Comparison of ENCODE assay signal across 23 mouse cellular contexts in genomic region chr8:70535701-70536100, GRCm38 (mm10). TPM values are rescaled to one million over a fixed set of nuclear protein-coding genes. Genes with fewer than 3 reads are reported as not detected.
DNase-seq lines count a peak whose midpoint lies in the region; ATAC-seq lines count a peak whose summit lies in the region.
"Had no signal": no experiment of that assay in that cellular context is flagged by ENCODE, and none has a peak within 500 bp of the region (broad histone marks: within the 10 kb centered on the region; RNA-seq: fewer than 3 reads in every experiment).

No protein-coding gene starts in this region.

- H3K9me3 ChIP-seq in megakaryocyte, embryonic 14.5 days, result no peaks in the 10 kb centered on the region
- H3K9me3 ChIP-seq: G1E had no signal

- DNase-seq in 3T3-L1 (ENCODE audit: low read depth, low spot score) (peak; percentile 64), MN1 (ENCODE audit: low spot score) (peak; percentile 62)
- DNase-seq in cerebellum, adult 11-12 months, result no peak
- DNase-seq in urinary bladder, adult 18-20 months (ENCODE audit: low spot score in 2 of 2), result no peak
- DNase-seq: adrenal gland, adult 2 months; adrenal gland, adult 8-10 months; adrenal gland, postnatal 10 days; adrenal gland, postnatal 14 days; adrenal gland, postnatal 25 days; adrenal gland, postnatal 36 days; B cell, adult 2 months; cerebellum, adult 11 months; cerebellum, adult 18-20 months; cerebellum, adult 2 months; cerebellum, adult 8-10 months; cerebellum, adult 9-10 months had no signal

- peak overlapping the region; percentile 4 for H3K4me3 ChIP-seq in megakaryocyte, embryonic 14.5 days (replicated peaks)

- no peak for ATAC-seq in megakaryocyte, adult 5-6 weeks (ENCODE audit: poor library complexity, severe bottlenecking)
- ATAC-seq: activated CD4-positive, CD25-positive, alpha-beta regulatory T cell, adult 4 months; CD4-positive, CD25-positive, alpha-beta regulatory T cell, adult 4 months; Patski had no signal

- peaks cover 69% of the 10 kb centered on the region for H3K36me3 ChIP-seq in megakaryocyte, embryonic 14.5 days (replicated peaks; ENCODE audit: low read length)

- peaks cover 83% of the 10 kb centered on the region for H3K4me1 ChIP-seq in megakaryocyte, embryonic 14.5 days

- no peaks in the 10 kb centered on the region for H3K27me3 ChIP-seq in megakaryocyte, embryonic 14.5 days (replicated peaks)
- H3K27me3 ChIP-seq: CH12.LX, Patski had no signal

RNA-seq across cellular contexts. Expression of gene Ell, which starts 3.6 kb away (rescaled TPM):
- polyA plus RNA-seq in megakaryocyte, embryonic 14.5 days (2012; ENCODE audit: insufficient read depth, low replicate concordance), result 58.8 and 65.3 TPM in 2 replicates
- 9.3 and 12.5 TPM in 2 replicates for total RNA-seq in megakaryocyte, adult 5-6 weeks (2015)
- 11.1 and 11.9 TPM in 2 replicates for total RNA-seq in megakaryocyte, adult 5-6 weeks (2017)

RNA-seq across cellular contexts. Expression of gene Kxd1, which starts 7.9 kb away (rescaled TPM):
- 33.5 and 40.2 TPM in 2 replicates for polyA plus RNA-seq in megakaryocyte, embryonic 14.5 days (2012; ENCODE audit: insufficient read depth, low replicate concordance)
- 88.7 and 114 TPM in 2 replicates for total RNA-seq in megakaryocyte, adult 5-6 weeks (2015)
- 71.4 and 80.6 TPM in 2 replicates for total RNA-seq in megakaryocyte, adult 5-6 weeks (2017)

RNA-seq across cellular contexts. Expression of gene Fkbp8, which starts 8.2 kb away (rescaled TPM):
- 3,667 and 5,102 TPM in 2 replicates for polyA plus RNA-seq in megakaryocyte, embryonic 14.5 days (2012; ENCODE audit: insufficient read depth, low replicate concordance)
- total RNA-seq in megakaryocyte, adult 5-6 weeks (2015), result 75.1 and 75.3 TPM in 2 replicates
- 146 and 166 TPM in 2 replicates for total RNA-seq in megakaryocyte, adult 5-6 weeks (2017)

RNA-seq across cellular contexts. Expression of gene Uba52, which starts 25.1 kb away (rescaled TPM):
- polyA plus RNA-seq in megakaryocyte, embryonic 14.5 days (2012; ENCODE audit: insufficient read depth, low replicate concordance), result 499 and 989 TPM in 2 replicates
- total RNA-seq in megakaryocyte, adult 5-6 weeks (2015), result 2,237 and 2,370 TPM in 2 replicates
- 4,162 and 4,635 TPM in 2 replicates for total RNA-seq in megakaryocyte, adult 5-6 weeks (2017)

RNA-seq across cellular contexts. Expression of gene Rex1bd, which starts 29.1 kb away (rescaled TPM):
- 135 and 319 TPM in 2 replicates for polyA plus RNA-seq in megakaryocyte, embryonic 14.5 days (2012; ENCODE audit: insufficient read depth, low replicate concordance)
- 40.4 and 47.5 TPM in 2 replicates for total RNA-seq in megakaryocyte, adult 5-6 weeks (2015)
- total RNA-seq in megakaryocyte, adult 5-6 weeks (2017), result 37.3 and 43.7 TPM in 2 replicates

Comparison
In these comparisons a context has a peak if more than half of its experiments do, and no peak if none do; other contexts are left out.
1. DNase-seq: peak in 3T3-L1 (single experiment) and MN1 (single experiment); none in cerebellum, adult 11-12 months (single experiment) and urinary bladder, adult 18-20 months (0 of 2).